Mouse (Mus musculus) limb, embryonic 14.5 days (tissue): Measurements from ENCODE around the gene Gm4881. TPM values are rescaled to one million over a fixed set of nuclear protein-coding genes. Genes with fewer than 3 reads are reported as not detected.

Experiments
- ATAC-seq: fragments of 200-750 bp; cut with Nextera tagmentation; 2 replicates; pipeline ENCODE4 v1.8.0; 2017; ENCODE audit warnings: low read depth, moderate number of reproducible peaks, moderate TSS enrichment; ENCODE audit not compliant: low FRiP score
- DNase-seq: peaks from one replicate; pipeline ENCODE4 v3.0.0-alpha.2; 2015; ENCODE audit warnings: low spot score
- H3K27ac ChIP-seq: fragments of 300-500 bp; sonication (generic); replicated peaks from 2 replicates; pipeline ENCODE4 v1.5.1; 2014; ENCODE audit warnings: low read depth, mild to moderate bottlenecking, low read length, moderate library complexity, mixed read lengths
- H3K27me3 ChIP-seq: fragments of 300-500 bp; sonication (generic); 2 replicates; pipeline ENCODE4 v1.6.1; 2014; ENCODE audit warnings: low read length, mixed read lengths; ENCODE audit not compliant: control insufficient read depth, insufficient read depth
- H3K36me3 ChIP-seq: fragments of 300-500 bp; sonication (generic); 2 replicates; pipeline ENCODE4 v1.6.1; 2014; ENCODE audit warnings: mild to moderate bottlenecking, low read length, moderate library complexity, mixed read lengths; ENCODE audit not compliant: control insufficient read depth, insufficient read depth
- H3K4me1 ChIP-seq: fragments of 300-500 bp; sonication (generic); 2 replicates; pipeline ENCODE4 v1.6.1; 2014; ENCODE audit warnings: antibody characterized with exemption, low read length, mixed read lengths; ENCODE audit not compliant: control insufficient read depth, insufficient read depth
- H3K4me2 ChIP-seq: fragments of 300-500 bp; sonication (generic); replicated peaks from 2 replicates; pipeline ENCODE4 v1.6.1; 2014; ENCODE audit warnings: low read depth, mild to moderate bottlenecking, low read length, moderate library complexity; ENCODE audit not compliant: severe bottlenecking
- H3K4me3 ChIP-seq: fragments of 300-500 bp; sonication (generic); replicated peaks from 2 replicates; pipeline ENCODE4 v1.5.1; 2014; ENCODE audit warnings: low read length
- H3K9ac ChIP-seq: fragments of 300-500 bp; sonication (generic); 2 replicates; pipeline ENCODE4 v1.6.1; 2014; ENCODE audit warnings: mild to moderate bottlenecking, low read depth, low read length, moderate library complexity; ENCODE audit not compliant: severe bottlenecking
- H3K9me3 ChIP-seq: fragments of 300-500 bp; sonication (generic); 2 replicates; pipeline ENCODE4 v1.6.1; 2016; ENCODE audit warnings: low read length; ENCODE audit not compliant: control insufficient read depth
- POLR2A ChIP-seq: fragments of 200-500 bp; IDR thresholded peaks from 2 replicates; pipeline ENCODE4 v1.8.0; 2012; ENCODE audit warnings: inconsistent platforms, mild to moderate bottlenecking, moderate library complexity, borderline replicate concordance; ENCODE audit not compliant: insufficient read depth, insufficient read length; ENCODE audit errors: extremely low read depth
- WGBS: fragments of 180-500 bp; shearing (Covaris S2); extraction: QIAGEN DNeasy Blood & Tissue Kit; methylation state at CpG from one replicate; pipeline ENCODE4 v1.1.7; 2014; 5-methylcytosine and 5-hydroxymethylcytosine counted together
- polyA plus RNA-seq, 2 experiments: library from polyadenylated mRNA; depleted of rRNA in 1 of 2; stranded (reverse) in 1 of 2; unstranded in 1 of 2; fragments of >200 nt; fragmentation: Nextera tagmentation in 1 of 2; extraction: Ambion mirVana in 1 of 2; gene quantifications; 2 replicates each; pipeline versions ENCODE4 v1.2.1 to v1.2.3; 2012 to 2014

Gm4881 gene
- polyA plus RNA-seq, 2 experiments = 0.06 TPM; not detected in 1

- no peak overlapping the region for H3K4me3 ChIP-seq
- no peak overlapping the region for H3K27ac ChIP-seq
- WGBS = 71% methylated on average over 11 of the region's 12 CpGs
- no peak for DNase-seq
- H3K27me3 ChIP-seq = no peaks in the 10 kb centered on the region
- H3K9ac ChIP-seq = no peak overlapping the region
- H3K9me3 ChIP-seq = no peaks in the 10 kb centered on the region
- H3K4me1 ChIP-seq = no peaks in the 10 kb centered on the region
- no peak for TF ChIP-seq POLR2A
- no peak overlapping the region for H3K4me2 ChIP-seq
- ATAC-seq = no peak
- peaks cover 6% of the 10 kb centered on the region; the same call in 1 of the 2 replicates for H3K36me3 ChIP-seq
These were observed 25.5 kb upstream of the Gm4881 start for GRCm38 (mm10) chr7:24969805-24970204.

- Histone ChIP-seq H3K27me3 (no peaks in the 10 kb centered on the region), H3K9ac (no peak overlapping the region), H3K4me3 (no peak overlapping the region), H3K4me1 (no peaks in the 10 kb centered on the region), H3K9me3 (no peaks in the 10 kb centered on the region), H3K36me3 (peaks cover 6% of the 10 kb centered on the region; the same call in 1 of the 2 replicates), H3K4me2 (no peak overlapping the region), H3K27ac (no peak overlapping the region)
- 73% methylated on average over 6 of the region's 6 CpGs for WGBS
- DNase-seq (no peak), ATAC-seq (no peak)
- TF ChIP-seq POLR2A = no peak
These were observed 24.2 kb upstream of the Gm4881 start for GRCm38 (mm10) chr7:24968463-24968862.

GRCm38 (mm10) chr7:24967966-24968365 is 23.7 kb upstream of the Gm4881 start:
- Histone ChIP-seq H3K27me3 (no peaks in the 10 kb centered on the region), H3K4me3 (no peak overlapping the region), H3K36me3 (peaks cover 6% of the 10 kb centered on the region; the same call in 1 of the 2 replicates), H3K4me2 (no peak overlapping the region), H3K9ac (no peak overlapping the region), H3K4me1 (no peaks in the 10 kb centered on the region), H3K27ac (no peak overlapping the region), H3K9me3 (no peaks in the 10 kb centered on the region)
- WGBS = 86% methylated on average over 8 of the region's 8 CpGs
- ATAC-seq = no peak
- DNase-seq = no peak
- TF ChIP-seq POLR2A = no peak

- ATAC-seq (no peak), DNase-seq (peak; percentile 80)
- 10% methylated on average over 5 of the region's 5 CpGs for WGBS
- no peaks in the 10 kb centered on the region for H3K4me1 ChIP-seq
- no peaks in the 10 kb centered on the region for H3K9me3 ChIP-seq
- no peak overlapping the region for H3K27ac ChIP-seq
- H3K9ac ChIP-seq = no peak overlapping the region
- no peak overlapping the region for H3K4me2 ChIP-seq
- no peak for TF ChIP-seq POLR2A
- no peaks in the 10 kb centered on the region for H3K27me3 ChIP-seq
- peaks cover 6% of the 10 kb centered on the region; the same call in 1 of the 2 replicates for H3K36me3 ChIP-seq
- no peak overlapping the region for H3K4me3 ChIP-seq
These were observed 20.7 kb upstream of the Gm4881 start for GRCm38 (mm10) chr7:24964897-24965535.

GRCm38 (mm10) chr7:24964288-24964687 is 20.0 kb upstream of the Gm4881 start:
- H3K4me2 ChIP-seq = no peak overlapping the region
- no peak overlapping the region for H3K4me3 ChIP-seq
- TF ChIP-seq POLR2A = no peak
- DNase-seq (no peak), ATAC-seq (no peak)
- H3K36me3 ChIP-seq = no peaks in the 10 kb centered on the region; the same call in 1 of the 2 replicates
- no peak overlapping the region for H3K9ac ChIP-seq
- 80% methylated on average over 2 of the region's 2 CpGs for WGBS
- no peaks in the 10 kb centered on the region for H3K9me3 ChIP-seq
- H3K4me1 ChIP-seq = no peaks in the 10 kb centered on the region
- H3K27me3 ChIP-seq = no peaks in the 10 kb centered on the region
- no peak overlapping the region for H3K27ac ChIP-seq
